Mouse (Mus musculus): ENCODE measurements around the gene Grin2b.

DNA sequence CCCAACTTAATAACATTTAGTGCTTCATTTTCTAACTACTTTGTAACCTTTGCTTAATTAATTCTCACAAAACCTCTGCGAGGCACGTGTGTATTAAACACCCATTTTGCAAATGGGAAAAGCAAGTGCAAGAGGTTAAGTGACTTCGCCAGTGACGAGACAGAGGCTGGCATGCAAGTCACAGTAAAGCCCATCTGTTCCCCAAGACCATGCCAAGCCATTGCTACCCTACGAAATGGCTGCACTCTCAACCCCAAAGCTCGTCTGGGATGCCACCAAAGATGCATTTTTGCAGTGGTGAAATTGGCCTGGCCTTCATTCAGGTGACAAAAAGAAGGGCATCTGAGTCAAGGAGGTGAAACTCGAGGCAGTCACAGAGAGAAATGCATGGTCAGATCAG is 103.2 kb downstream of the Grin2b start:
- TF ChIP-seq CTCF (IDR thresholded peaks at IDR 0.05; ENCODE audit: borderline replicate concordance, extremely low read depth, insufficient read depth, insufficient read length) (no peak), POLR2A (IDR thresholded peaks at IDR 0.05; ENCODE audit: borderline replicate concordance, extremely low read depth, insufficient read depth, insufficient read length, poor library complexity, severe bottlenecking) (no peak)

All from brain, embryonic 14.5 days (tissue).